Mouse (Mus musculus): ENCODE data around the gene Rsph1. TPM values are rescaled to one million over a fixed set of nuclear protein-coding genes. Genes with fewer than 3 reads are reported as not detected.

Rsph1 gene
- polyA plus RNA-seq, 1 experiment from 2014 or later, result 1.3 TPM

DNA sequence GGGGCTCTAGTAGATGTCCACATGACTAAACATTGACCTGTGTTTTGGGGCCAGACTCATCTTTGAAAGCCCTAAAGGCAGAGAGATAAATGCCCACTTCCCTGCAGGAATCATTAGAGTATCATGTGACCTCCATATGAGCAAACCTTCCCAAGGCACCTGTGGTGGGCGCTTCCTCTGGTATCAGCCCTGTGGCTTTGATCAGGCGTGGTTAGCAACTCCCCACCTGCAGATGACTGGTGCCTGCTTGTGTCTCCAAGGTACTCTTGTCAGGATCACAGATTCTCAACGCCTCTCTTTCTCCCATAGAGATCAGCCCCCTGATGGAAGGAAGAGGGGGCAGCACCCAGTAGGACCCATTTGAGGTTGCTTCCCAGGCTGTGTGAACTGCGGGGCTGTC, 22.8 kb upstream of the Rsph1 start:
- Histone ChIP-seq H3K9ac (ENCODE audit: low read length) (no peak overlapping the region), H3K4me3 (ENCODE audit: control insufficient read depth in 1 of 2, insufficient read depth in 1 of 2, low read depth in 1 of 2, low read length in 2 of 2) (no peak overlapping the region), H3K4me2 (ENCODE audit: low read length) (no peak overlapping the region), H3K9me3 (ENCODE audit: control insufficient read depth, low read length) (no peaks in the 10 kb centered on the region), H3K27ac (replicated peaks in 1 of 2; ENCODE audit: control insufficient read depth in 1 of 2, insufficient read depth in 1 of 2, low read depth in 2 of 2, low read length in 2 of 2) (no peak overlapping the region), H3K36me3 (ENCODE audit: control insufficient read depth, insufficient read depth, low read length) (no peaks in the 10 kb centered on the region), H3K4me1 (ENCODE audit: control insufficient read depth in 2 of 2, insufficient read depth in 2 of 2, low read length in 2 of 2) (peaks cover 26 to 37% of the 10 kb centered on the region in 2 experiments), H3K27me3 (ENCODE audit: control insufficient read depth, insufficient read depth, low read length) (peaks cover 6% of the 10 kb centered on the region; the same call in 1 of the 2 replicates)
- WGBS, result 74% methylated on average over 4 of the region's 4 CpGs
- ATAC-seq (ENCODE audit: insufficient number of reproducible peaks, insufficient read depth, low FRiP score, low read depth), result no peak

DNA sequence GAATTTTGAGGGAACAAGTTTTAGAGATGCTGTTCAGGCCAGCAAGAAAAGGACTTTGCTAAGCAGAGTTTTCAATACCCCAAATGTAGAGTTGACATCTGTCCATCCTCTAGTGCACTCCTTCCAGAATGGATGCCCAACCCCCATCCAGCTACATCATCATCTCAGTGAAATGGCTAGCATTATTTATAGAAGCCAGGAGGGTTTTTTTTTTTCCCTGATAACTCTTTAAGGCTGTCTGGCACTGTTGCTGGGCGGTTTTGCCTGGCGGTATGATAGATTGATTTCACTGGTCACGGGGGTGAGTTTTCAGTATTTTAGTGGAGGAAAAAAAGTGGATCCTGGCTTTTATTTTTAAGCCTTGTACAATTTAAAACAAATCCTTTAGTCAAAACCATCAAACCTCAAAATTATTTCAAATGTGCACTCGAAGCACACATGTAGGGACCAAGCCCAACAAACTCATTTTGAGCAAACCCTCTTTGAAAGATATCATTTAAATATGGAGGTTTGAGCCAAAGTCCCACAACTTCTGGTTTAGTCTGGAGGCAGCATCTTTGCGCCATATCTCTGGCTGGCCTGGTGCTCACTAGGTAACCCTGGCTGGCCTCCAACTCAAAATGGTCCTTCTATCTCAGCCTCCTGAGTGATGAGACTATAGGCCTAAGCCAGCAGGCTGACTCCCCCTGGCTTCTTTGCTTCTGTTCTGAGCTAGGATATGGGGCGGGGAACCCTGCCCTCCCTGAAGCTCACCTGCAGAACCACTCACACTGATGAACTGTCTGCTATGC, 21.4 kb upstream of the Rsph1 start:
- no peaks in the 10 kb centered on the region for H3K36me3 ChIP-seq (ENCODE audit: control insufficient read depth, insufficient read depth, low read length)
- H3K4me1 ChIP-seq (ENCODE audit: control insufficient read depth in 2 of 2, insufficient read depth in 2 of 2, low read length in 2 of 2), result peaks cover 22 to 33% of the 10 kb centered on the region in 2 experiments
- H3K9ac ChIP-seq (ENCODE audit: low read length), result no peak overlapping the region
- 62% methylated on average over 6 of the region's 6 CpGs for WGBS
- H3K4me2 ChIP-seq (ENCODE audit: low read length), result no peak overlapping the region; the same call in 1 of the 2 replicates
- peaks cover 6% of the 10 kb centered on the region; the same call in 1 of the 2 replicates for H3K27me3 ChIP-seq (ENCODE audit: control insufficient read depth, insufficient read depth, low read length)
- H3K4me3 ChIP-seq (ENCODE audit: control insufficient read depth in 1 of 2, insufficient read depth in 1 of 2, low read depth in 1 of 2, low read length in 2 of 2), result no peak overlapping the region
- no peak for ATAC-seq (ENCODE audit: insufficient number of reproducible peaks, insufficient read depth, low FRiP score, low read depth)
- H3K9me3 ChIP-seq (ENCODE audit: control insufficient read depth, low read length), result no peaks in the 10 kb centered on the region
- H3K27ac ChIP-seq (replicated peaks in 1 of 2; ENCODE audit: control insufficient read depth in 1 of 2, insufficient read depth in 1 of 2, low read depth in 2 of 2, low read length in 2 of 2), result peak overlapping the region in 1 of 2 experiments; percentile 66; a peak in 1 of 4 replicates

DNA sequence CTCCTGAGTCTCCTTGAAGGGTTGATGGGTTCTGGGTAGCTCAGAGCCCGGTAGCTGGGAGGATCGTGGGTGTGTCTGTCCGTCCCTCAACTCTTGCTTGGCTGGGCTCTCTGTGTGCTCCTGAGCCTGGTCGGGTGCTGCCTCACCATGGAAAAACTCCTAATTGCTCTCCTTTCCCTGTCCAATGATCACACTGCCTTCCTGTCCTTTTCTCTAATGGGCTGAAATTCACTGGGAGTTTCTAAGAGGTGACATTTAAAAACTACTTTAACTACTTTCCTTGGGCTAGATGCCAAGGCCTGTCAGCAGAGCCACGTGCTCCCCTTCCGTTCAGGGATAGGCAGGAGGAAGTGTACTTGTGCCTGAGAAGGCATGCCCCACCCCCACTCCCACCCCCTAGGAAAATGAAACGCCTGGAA, 20.3 kb upstream of the Rsph1 start:
- ATAC-seq (ENCODE audit: insufficient number of reproducible peaks, insufficient read depth, low FRiP score, low read depth), result no peak

DNA sequence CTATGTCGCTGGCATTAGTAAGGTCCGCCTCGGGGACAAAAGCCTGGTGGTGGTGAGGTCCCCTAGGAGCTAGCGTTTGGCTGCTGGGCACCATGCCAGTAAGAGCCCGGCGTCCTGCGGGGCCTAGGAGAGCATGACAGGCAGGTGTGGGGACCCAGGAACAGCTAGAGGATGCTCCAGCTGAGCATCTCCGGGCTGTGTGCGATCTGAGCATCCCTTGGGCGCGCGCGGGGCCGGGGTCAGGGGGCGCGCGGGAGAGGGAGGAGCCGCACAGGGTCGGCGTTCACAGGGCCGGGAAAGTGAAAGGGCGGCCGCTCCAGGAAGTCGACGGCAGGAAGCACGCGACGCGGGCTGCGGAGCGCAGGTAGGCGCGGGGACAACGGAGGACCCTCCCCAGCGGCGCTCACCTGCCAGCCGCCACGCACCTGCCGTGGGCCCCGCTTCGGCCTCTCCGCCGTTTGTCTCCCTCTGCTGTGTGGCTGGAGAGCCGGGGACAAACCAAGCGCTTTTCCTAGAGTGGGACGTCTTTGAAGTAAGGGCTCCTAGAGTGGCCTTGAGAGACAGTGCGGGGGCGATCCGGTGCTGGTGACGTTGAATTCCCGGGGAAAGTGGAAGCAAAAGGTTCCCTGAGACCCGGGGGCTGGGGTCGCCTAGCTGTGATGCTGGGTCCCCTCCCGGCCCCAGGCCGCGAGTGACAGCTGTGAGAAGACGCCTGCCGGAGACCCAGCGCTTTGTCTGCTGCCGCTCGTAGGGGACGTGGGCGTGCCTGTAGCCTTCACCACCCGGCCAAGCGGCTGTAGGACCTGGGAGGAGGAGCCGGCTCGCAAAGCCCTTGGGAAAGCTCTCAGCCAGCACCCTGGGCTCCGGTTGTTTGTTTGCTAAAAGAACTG, 19.0 kb upstream of the Rsph1 start:
- H3K4me3 ChIP-seq (ENCODE audit: control insufficient read depth in 1 of 2, insufficient read depth in 1 of 2, low read depth in 1 of 2, low read length in 2 of 2), result peak overlapping the region; percentile 51 to 65
- no peaks in the 10 kb centered on the region for H3K36me3 ChIP-seq (ENCODE audit: control insufficient read depth, insufficient read depth, low read length)
- peak overlapping the region in 1 of 2 experiments; percentile 66; a peak in 1 of 4 replicates for H3K27ac ChIP-seq (replicated peaks in 1 of 2; ENCODE audit: control insufficient read depth in 1 of 2, insufficient read depth in 1 of 2, low read depth in 2 of 2, low read length in 2 of 2)
- peak overlapping the region; percentile 100 for H3K4me2 ChIP-seq (ENCODE audit: low read length)
- 1% methylated on average over 64 of the region's 68 CpGs for WGBS
- peak; percentile 33; the same call in 1 of the 2 replicates for ATAC-seq (ENCODE audit: insufficient number of reproducible peaks, insufficient read depth, low FRiP score, low read depth)
- peaks cover 6% of the 10 kb centered on the region; the same call in 1 of the 2 replicates for H3K27me3 ChIP-seq (ENCODE audit: control insufficient read depth, insufficient read depth, low read length)
- H3K4me1 ChIP-seq (ENCODE audit: control insufficient read depth in 2 of 2, insufficient read depth in 2 of 2, low read length in 2 of 2), result peaks cover 22 to 33% of the 10 kb centered on the region in 2 experiments
- H3K9me3 ChIP-seq (ENCODE audit: control insufficient read depth, low read length), result no peaks in the 10 kb centered on the region
- peak overlapping the region; percentile 71 for H3K9ac ChIP-seq (ENCODE audit: low read length)

More for the DNA sequence above, 20.3 kb upstream of the Rsph1 start:
- peak overlapping the region; percentile 71 for H3K9ac ChIP-seq (ENCODE audit: low read length)
- peak overlapping the region; percentile 11 to 65; a peak in 2 of 4 replicates for H3K4me3 ChIP-seq (ENCODE audit: control insufficient read depth in 1 of 2, insufficient read depth in 1 of 2, low read depth in 1 of 2, low read length in 2 of 2)
- H3K27me3 ChIP-seq (ENCODE audit: control insufficient read depth, insufficient read depth, low read length), result peaks cover 6% of the 10 kb centered on the region; the same call in 1 of the 2 replicates
- peak overlapping the region; percentile 100 for H3K4me2 ChIP-seq (ENCODE audit: low read length)
- H3K9me3 ChIP-seq (ENCODE audit: control insufficient read depth, low read length), result no peaks in the 10 kb centered on the region
- peaks cover 22 to 33% of the 10 kb centered on the region in 2 experiments for H3K4me1 ChIP-seq (ENCODE audit: control insufficient read depth in 2 of 2, insufficient read depth in 2 of 2, low read length in 2 of 2)
- H3K36me3 ChIP-seq (ENCODE audit: control insufficient read depth, insufficient read depth, low read length), result no peaks in the 10 kb centered on the region
- H3K27ac ChIP-seq (replicated peaks in 1 of 2; ENCODE audit: control insufficient read depth in 1 of 2, insufficient read depth in 1 of 2, low read depth in 2 of 2, low read length in 2 of 2), result peak overlapping the region; percentile 27 to 66; a peak in 2 of 4 replicates
- WGBS, result 2% methylated on average over 7 of the region's 7 CpGs

DNA sequence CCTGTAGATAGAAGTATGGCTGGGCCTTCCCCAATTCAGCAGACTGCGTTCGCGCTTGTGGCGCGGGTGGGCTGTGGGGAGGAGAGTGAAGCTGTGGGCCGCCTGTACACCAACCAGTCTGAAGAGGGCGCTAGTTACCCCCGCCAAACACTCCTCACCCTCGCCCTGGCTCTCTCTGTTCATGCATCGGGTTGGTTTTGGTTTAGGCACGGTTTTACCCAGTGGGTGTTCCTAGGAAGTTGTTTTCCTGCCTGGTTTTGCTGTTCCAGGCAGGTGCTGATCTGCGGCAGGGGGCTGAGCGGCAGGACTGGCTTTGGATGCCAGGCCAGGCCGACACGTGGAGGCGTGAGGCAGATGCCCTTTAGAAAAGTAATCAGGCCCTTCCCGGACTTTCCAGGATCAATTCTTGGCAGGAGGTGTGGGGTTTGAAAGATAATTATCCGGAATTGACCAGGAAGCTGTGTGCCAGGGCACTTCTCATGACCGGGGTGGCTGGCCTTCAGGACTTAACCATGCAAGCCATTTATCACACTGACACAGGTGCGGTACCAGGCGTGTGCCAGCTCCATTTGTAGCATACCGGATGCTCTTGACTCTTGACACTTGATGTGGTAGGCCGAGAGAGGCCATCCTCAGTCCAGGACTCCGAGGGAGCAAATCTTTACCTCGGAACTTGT, 18.2 kb upstream of the Rsph1 start:
- 0 out of 2 replicates have a peak, but pooled peaks have one; percentile 6 for ATAC-seq (ENCODE audit: insufficient number of reproducible peaks, insufficient read depth, low FRiP score, low read depth)

DNA sequence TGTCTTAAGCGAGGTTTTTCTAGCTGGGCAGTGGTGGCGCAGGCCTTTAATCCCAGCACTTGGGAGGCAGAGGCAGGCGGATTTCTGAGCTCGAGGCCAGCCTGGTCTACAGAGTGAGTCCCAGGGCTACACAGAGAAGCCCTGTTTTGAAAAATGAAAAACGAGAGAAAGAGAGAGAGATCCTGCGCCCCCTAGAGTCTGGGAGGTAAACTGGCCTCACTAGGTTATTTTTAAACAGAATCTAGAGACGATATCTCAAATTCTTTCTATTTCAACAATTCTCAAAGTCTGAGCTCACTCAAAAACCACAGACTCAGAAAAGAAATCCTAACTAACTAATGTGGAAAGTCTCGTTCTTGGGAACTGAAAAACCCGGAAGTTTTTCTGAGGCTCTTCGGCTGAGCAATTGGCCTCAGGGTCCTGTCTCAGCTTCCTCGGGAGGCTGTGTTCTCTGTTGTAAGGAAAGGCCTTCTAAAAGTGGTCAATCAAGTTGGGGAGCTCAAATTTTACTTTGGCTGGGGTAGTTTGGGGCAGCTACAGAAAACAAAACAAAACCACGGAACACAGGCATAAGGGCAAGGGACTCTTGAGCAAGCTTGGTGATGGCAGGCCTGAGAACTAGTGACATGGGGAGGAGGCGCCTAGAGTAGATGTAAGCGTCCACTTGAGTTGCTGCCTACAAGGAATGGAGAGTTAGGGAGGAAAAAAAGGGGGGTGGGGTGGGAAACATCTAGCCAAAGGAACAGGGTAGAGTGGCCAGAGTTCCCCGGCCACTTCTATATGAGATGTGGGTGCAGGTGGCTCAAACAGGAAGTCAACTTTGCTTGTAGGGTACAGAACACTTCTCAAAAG, 17.4 kb upstream of the Rsph1 start:
- H3K4me2 ChIP-seq (ENCODE audit: low read length), result peak overlapping the region; percentile 100
- H3K4me3 ChIP-seq (ENCODE audit: control insufficient read depth in 1 of 2, insufficient read depth in 1 of 2, low read depth in 1 of 2, low read length in 2 of 2), result no peak overlapping the region
- no peaks in the 10 kb centered on the region for H3K36me3 ChIP-seq (ENCODE audit: control insufficient read depth, insufficient read depth, low read length)
- H3K4me1 ChIP-seq (ENCODE audit: control insufficient read depth in 2 of 2, insufficient read depth in 2 of 2, low read length in 2 of 2), result peaks cover 22 to 33% of the 10 kb centered on the region in 2 experiments
- 83% methylated on average over 15 of the region's 15 CpGs for WGBS
- H3K9me3 ChIP-seq (ENCODE audit: control insufficient read depth, low read length), result no peaks in the 10 kb centered on the region
- no peak overlapping the region for H3K27ac ChIP-seq (replicated peaks in 1 of 2; ENCODE audit: control insufficient read depth in 1 of 2, insufficient read depth in 1 of 2, low read depth in 2 of 2, low read length in 2 of 2)
- no peak for ATAC-seq (ENCODE audit: insufficient number of reproducible peaks, insufficient read depth, low FRiP score, low read depth)
- H3K27me3 ChIP-seq (ENCODE audit: control insufficient read depth, insufficient read depth, low read length), result peaks cover 6% of the 10 kb centered on the region; the same call in 1 of the 2 replicates
- H3K9ac ChIP-seq (ENCODE audit: low read length), result no peak overlapping the region

More for the DNA sequence above, 18.2 kb upstream of the Rsph1 start:
- H3K4me2 ChIP-seq (ENCODE audit: low read length), result peak overlapping the region; percentile 100
- H3K9me3 ChIP-seq (ENCODE audit: control insufficient read depth, low read length), result no peaks in the 10 kb centered on the region
- no peaks in the 10 kb centered on the region for H3K36me3 ChIP-seq (ENCODE audit: control insufficient read depth, insufficient read depth, low read length)
- 25% methylated on average over 25 of the region's 25 CpGs for WGBS
- H3K9ac ChIP-seq (ENCODE audit: low read length), result peak overlapping the region; percentile 71
- peaks cover 22 to 33% of the 10 kb centered on the region in 2 experiments for H3K4me1 ChIP-seq (ENCODE audit: control insufficient read depth in 2 of 2, insufficient read depth in 2 of 2, low read length in 2 of 2)
- H3K4me3 ChIP-seq (ENCODE audit: control insufficient read depth in 1 of 2, insufficient read depth in 1 of 2, low read depth in 1 of 2, low read length in 2 of 2), result peak overlapping the region; percentile 51 to 65
- H3K27ac ChIP-seq (replicated peaks in 1 of 2; ENCODE audit: control insufficient read depth in 1 of 2, insufficient read depth in 1 of 2, low read depth in 2 of 2, low read length in 2 of 2), result no peak overlapping the region
- peaks cover 6% of the 10 kb centered on the region; the same call in 1 of the 2 replicates for H3K27me3 ChIP-seq (ENCODE audit: control insufficient read depth, insufficient read depth, low read length)

Measured in heart, embryonic 14.5 days (tissue).